Mouse (Mus musculus) MEL (cell line): ENCODE measurements around the gene Kcna3. TPM values are rescaled to one million over a fixed set of nuclear protein-coding genes. Genes with fewer than 3 reads are reported as not detected.

ENCODE experiments used
- DNase-seq: peaks from one replicate; pipeline ENCODE4 v3.0.0; 2011; ENCODE audit warnings: low read depth, low spot score
- H3K27ac ChIP-seq: 2 replicates; pipeline ENCODE4 v1.5.1; 2012; ENCODE audit warnings: low read depth, mild to moderate bottlenecking, control low read depth, low read length, moderate library complexity; ENCODE audit not compliant: control insufficient read depth
- H3K27me3 ChIP-seq, 2 experiments: fragments of 150-350 bp in 1 of 2; sonication (generic) in 1 of 2; 2 replicates each; pipeline ENCODE4 v1.6.1; 2012; ENCODE audit warnings: low read length in 2 of 2, mild to moderate bottlenecking in 2 of 2, improper control_type of control experiment in 1 of 2, moderate library complexity in 1 of 2; ENCODE audit not compliant: insufficient read depth in 2 of 2, control insufficient read depth in 1 of 2
- H3K36me3 ChIP-seq, 2 experiments: 2 replicates each; pipeline ENCODE4 v1.6.1; 2012 to 2014; ENCODE audit warnings: low read length in 2 of 2, improper control_type of control experiment in 1 of 2, inconsistent platforms in 1 of 2, mild to moderate bottlenecking in 1 of 2; ENCODE audit not compliant: insufficient read depth in 2 of 2, control insufficient read depth in 1 of 2
- H3K4me1 ChIP-seq, 2 experiments: fragments of 150-350 bp in 1 of 2; sonication (generic) in 1 of 2; 2 replicates each; pipeline ENCODE4 v1.6.1; 2012; ENCODE audit warnings: low read length in 2 of 2, improper control_type of control experiment in 1 of 2, mild to moderate bottlenecking in 1 of 2; ENCODE audit not compliant: insufficient read depth in 2 of 2, control insufficient read depth in 1 of 2
- H3K4me3 ChIP-seq, 2 experiments: fragments of 150-350 bp in 1 of 2; sonication (generic) in 1 of 2; 2 replicates each; pipeline ENCODE4 v1.5.1; 2012; ENCODE audit warnings: low read depth in 2 of 2, low read length in 2 of 2, mild to moderate bottlenecking in 2 of 2, moderate library complexity in 2 of 2, control low read depth in 1 of 2, improper control_type of control experiment in 1 of 2; ENCODE audit not compliant: control insufficient read depth in 1 of 2, insufficient read depth in 1 of 2
- H3K79me2 ChIP-seq: 2 replicates; pipeline ENCODE4 v1.6.1; 2012; ENCODE audit warnings: mild to moderate bottlenecking, low read length, moderate library complexity; ENCODE audit not compliant: control insufficient read depth, poor library complexity, insufficient read depth
- H3K9ac ChIP-seq: 2 replicates; pipeline ENCODE4 v1.6.1; 2012; ENCODE audit warnings: low read depth, mild to moderate bottlenecking, control low read depth, low read length, moderate library complexity; ENCODE audit not compliant: control insufficient read depth, poor library complexity, severe bottlenecking
- H3K9me3 ChIP-seq: fragments of 150-350 bp; sonication (generic); replicated peaks from 2 replicates; pipeline ENCODE4 v1.6.1; 2012; ENCODE audit warnings: mild to moderate bottlenecking, low read length, improper control_type of control experiment, moderate library complexity; ENCODE audit not compliant: insufficient read depth
- BHLHE40 ChIP-seq: IDR thresholded peaks from 2 replicates; pipeline ENCODE4 v1.6.1; 2012; ENCODE audit warnings: low read depth, mild to moderate bottlenecking, inconsistent platforms, low read length, improper control_type of control experiment, borderline replicate concordance
- CHD1 ChIP-seq: IDR thresholded peaks from 2 replicates; pipeline ENCODE4 v1.6.1; 2012; ENCODE audit warnings: low read depth, mild to moderate bottlenecking, inconsistent platforms, low read length, improper control_type of control experiment
- CHD2 ChIP-seq: IDR thresholded peaks from 2 replicates; pipeline ENCODE4 v1.6.1; 2011; ENCODE audit warnings: low read length, improper control_type of control experiment
- CTCF ChIP-seq, 3 experiments: IDR thresholded peaks in 2 of 3; conservative IDR thresholded peaks in 1 of 3; 2 replicates each; pipeline ENCODE4 v1.5.1; 2011 to 2012; ENCODE audit warnings: low read length in 3 of 3, low read depth in 2 of 3, mild to moderate bottlenecking in 2 of 3, improper control_type of control experiment in 1 of 3, inconsistent platforms in 1 of 3, mixed read lengths in 1 of 3, moderate library complexity in 1 of 3; ENCODE audit not compliant: control insufficient read depth in 1 of 3, insufficient read depth in 1 of 3, poor library complexity in 1 of 3, severe bottlenecking in 1 of 3
- ETS1 ChIP-seq: IDR thresholded peaks from 2 replicates; pipeline ENCODE4 v1.6.1; 2012; ENCODE audit warnings: low read depth, mild to moderate bottlenecking, inconsistent platforms, low read length, improper control_type of control experiment, moderate library complexity
- GABPA ChIP-seq: IDR thresholded peaks from 2 replicates; pipeline ENCODE4 v1.6.1; 2012; ENCODE audit warnings: low read depth, mild to moderate bottlenecking, inconsistent platforms, low read length, improper control_type of control experiment, moderate library complexity
- GATA1 ChIP-seq: IDR thresholded peaks from 2 replicates; pipeline ENCODE4 v1.6.1; 2011; ENCODE audit warnings: low read depth, low read length, improper control_type of control experiment
- HCFC1 ChIP-seq: IDR thresholded peaks from 2 replicates; pipeline ENCODE4 v1.6.1; 2012; ENCODE audit warnings: low read depth, mild to moderate bottlenecking, inconsistent platforms, low read length, improper control_type of control experiment, moderate library complexity
- JUND ChIP-seq: IDR thresholded peaks from 2 replicates; pipeline ENCODE4 v1.6.1; 2011; ENCODE audit warnings: low read depth, mild to moderate bottlenecking, improper control_type of control experiment, low read length
- MAX ChIP-seq: IDR thresholded peaks from 2 replicates; pipeline ENCODE4 v1.6.1; 2011; ENCODE audit warnings: low read length, improper control_type of control experiment
- MAZ ChIP-seq: IDR thresholded peaks from 2 replicates; pipeline ENCODE4 v1.6.1; 2012; ENCODE audit warnings: low read depth, mild to moderate bottlenecking, inconsistent platforms, low read length, improper control_type of control experiment
- MEF2A ChIP-seq: IDR thresholded peaks from 2 replicates; pipeline ENCODE4 v1.6.1; 2014; ENCODE audit warnings: low read depth, mild to moderate bottlenecking, inconsistent platforms, low read length, improper control_type of control experiment; ENCODE audit not compliant: poor library complexity, insufficient replicate concordance, severe bottlenecking; ENCODE audit errors: extremely low read depth
- MYB ChIP-seq: IDR thresholded peaks from 2 replicates; pipeline ENCODE4 v1.6.1; 2011; ENCODE audit warnings: mild to moderate bottlenecking, low read depth, low read length, improper control_type of control experiment
- MYC ChIP-seq: IDR thresholded peaks from 2 replicates; pipeline ENCODE4 v1.6.1; 2011; ENCODE audit warnings: low read depth, mild to moderate bottlenecking, low read length, improper control_type of control experiment, moderate library complexity
- NELFE ChIP-seq: IDR thresholded peaks from 2 replicates; pipeline ENCODE4 v1.6.1; 2011; ENCODE audit warnings: low read depth, low read length, improper control_type of control experiment
- POLR2AphosphoS2 ChIP-seq: IDR thresholded peaks from 2 replicates; pipeline ENCODE4 v1.6.1; 2011; ENCODE audit warnings: low read length, improper control_type of control experiment
- POLR2AphosphoS5 ChIP-seq: IDR thresholded peaks from 2 replicates; pipeline ENCODE4 v1.6.1; 2012; ENCODE audit warnings: low read depth, borderline replicate concordance, mild to moderate bottlenecking, inconsistent platforms, low read length, moderate library complexity, mixed read lengths
- SMC3 ChIP-seq: IDR thresholded peaks from 2 replicates; pipeline ENCODE4 v1.6.1; 2011; ENCODE audit warnings: low read depth, low read length, improper control_type of control experiment
- TAL1 ChIP-seq: IDR thresholded peaks from 2 replicates; pipeline ENCODE4 v1.6.1; 2012; ENCODE audit warnings: mild to moderate bottlenecking, inconsistent platforms, low read length, moderate library complexity, mixed read lengths
- TCF12 ChIP-seq: IDR thresholded peaks from 2 replicates; pipeline ENCODE4 v1.6.1; 2014; ENCODE audit warnings: low read depth, mild to moderate bottlenecking, inconsistent platforms, low read length, improper control_type of control experiment, moderate library complexity
- UBTF ChIP-seq: IDR thresholded peaks from 2 replicates; pipeline ENCODE4 v1.6.1; 2012; ENCODE audit warnings: low read depth, mild to moderate bottlenecking, inconsistent platforms, low read length, improper control_type of control experiment, moderate library complexity, borderline replicate concordance; ENCODE audit not compliant: insufficient read depth
- USF2 ChIP-seq, 2 experiments: IDR thresholded peaks; 2 replicates each; pipeline ENCODE4 v1.6.1; 2011 to 2012; ENCODE audit warnings: improper control_type of control experiment in 2 of 2, low read length in 2 of 2, borderline replicate concordance in 1 of 2, inconsistent platforms in 1 of 2, low read depth in 1 of 2, mild to moderate bottlenecking in 1 of 2; ENCODE audit not compliant: insufficient read depth in 1 of 2
- ZKSCAN1 ChIP-seq: IDR thresholded peaks from 2 replicates; pipeline ENCODE4 v1.6.1; 2012; ENCODE audit warnings: low read depth, mild to moderate bottlenecking, inconsistent platforms, low read length, improper control_type of control experiment, moderate library complexity
- ZMIZ1 ChIP-seq: IDR thresholded peaks from 2 replicates; pipeline ENCODE4 v1.6.1; 2012; ENCODE audit warnings: low read depth, mild to moderate bottlenecking, inconsistent platforms, low read length, improper control_type of control experiment, moderate library complexity
- polyA plus RNA-seq, 2 experiments: library from polyadenylated mRNA; stranded (reverse) in 1 of 2; unstranded in 1 of 2; fragments of >175 nt in 1 of 2; fragments of >200 nt in 1 of 2; gene quantifications; 2 replicates each; pipeline versions ENCODE4 v1.2.1 to v1.2.4; 2012; ENCODE audit warnings: low replicate concordance in 2 of 2, low read depth in 1 of 2; ENCODE audit not compliant: insufficient read length in 2 of 2, insufficient read depth in 1 of 2, missing spikeins in 1 of 2
- total RNA-seq: library from RNA; depleted of rRNA; stranded (reverse); fragments of 300-350 nt; gene quantifications from 2 replicates; pipeline ENCODE4 v1.2.3, GENCODE M21; 2012

The Kcna3 gene
- total and polyA plus RNA-seq, 3 experiments = not detected

DNA sequence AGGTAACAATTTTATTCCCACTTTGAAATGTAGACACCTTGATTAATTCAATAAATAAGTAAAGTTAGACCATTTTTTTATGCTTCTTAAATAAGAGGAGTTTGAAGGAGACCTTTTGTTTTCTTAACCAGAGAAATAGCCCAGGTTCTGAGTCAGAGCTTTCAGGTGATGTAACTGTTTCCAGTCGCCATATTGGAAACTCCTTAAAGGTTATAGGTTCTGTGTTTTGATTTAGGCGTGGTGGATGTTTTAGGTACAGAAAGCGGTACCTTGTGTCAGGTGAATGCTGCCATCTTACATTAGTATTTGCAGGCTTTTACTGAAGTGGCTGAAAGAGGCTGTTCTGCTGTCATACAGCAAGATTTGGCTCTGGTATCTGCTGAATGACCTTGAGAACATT is 4.4 kb downstream of the Kcna3 start:
- no peaks in the 10 kb centered on the region for H3K36me3 ChIP-seq
- no peak overlapping the region for H3K9ac ChIP-seq
- H3K4me1 ChIP-seq = no peaks in the 10 kb centered on the region
- TF ChIP-seq MAZ (no peak), SMC3 (no peak), CHD1 (no peak), POLR2AphosphoS2 (no peak), POLR2AphosphoS5 (no peak), CHD2 (no peak), MYC (no peak), ZMIZ1 (no peak), UBTF (no peak), CTCF (IDR thresholded peaks at IDR 0.05 in 2 of 3, conservative IDR thresholded peaks at IDR 0.05 in 1 of 3; ENCODE audit: control insufficient read depth in 1 of 3, insufficient read depth in 1 of 3, low read depth in 2 of 3, low read length in 3 of 3, poor library complexity in 1 of 3, severe bottlenecking in 1 of 3) (no peak), MAX (no peak), MEF2A (no peak), TAL1 (no peak)
- no peak overlapping the region for H3K4me3 ChIP-seq
- H3K27me3 ChIP-seq = no peaks in the 10 kb centered on the region
- no peaks in the 10 kb centered on the region for H3K9me3 ChIP-seq
- no peaks in the 10 kb centered on the region for H3K79me2 ChIP-seq
- no peak for DNase-seq
- no peak overlapping the region for H3K27ac ChIP-seq

DNA sequence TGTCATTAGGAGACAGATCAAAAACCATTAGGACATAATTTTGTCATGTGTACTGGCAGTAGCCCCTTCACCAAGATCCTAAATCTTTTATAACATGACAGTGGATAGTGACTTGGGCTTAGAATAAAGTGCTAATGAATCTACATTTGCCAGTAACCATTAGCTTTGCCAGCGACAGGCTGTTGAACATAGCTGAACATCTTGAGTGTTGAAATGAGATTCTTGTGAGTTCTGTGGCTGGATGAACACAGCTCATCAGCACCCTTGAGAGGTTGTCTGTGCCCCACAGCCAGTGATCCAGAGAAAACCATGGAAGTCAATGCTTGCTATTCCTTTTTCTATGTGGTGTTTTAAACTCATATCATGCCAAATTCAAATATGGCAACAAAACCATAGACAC is 5.7 kb downstream of the Kcna3 start:
- Histone ChIP-seq H3K27ac (no peak overlapping the region), H3K4me3 (no peak overlapping the region), H3K79me2 (no peaks in the 10 kb centered on the region), H3K9me3 (no peaks in the 10 kb centered on the region), H3K27me3 (no peaks in the 10 kb centered on the region), H3K36me3 (no peaks in the 10 kb centered on the region), H3K9ac (no peak overlapping the region), H3K4me1 (no peaks in the 10 kb centered on the region)
- no peak for DNase-seq
- TF ChIP-seq GABPA = no peak
- TF ChIP-seq CHD2 = no peak
- TF ChIP-seq HCFC1 = no peak
- TF ChIP-seq POLR2AphosphoS5 = no peak
- TF ChIP-seq TCF12 = no peak
- TF ChIP-seq GATA1 = no peak
- no peak for TF ChIP-seq CHD1
- no peak for TF ChIP-seq BHLHE40
- no peak for TF ChIP-seq ZKSCAN1
- no peak for TF ChIP-seq NELFE
- TF ChIP-seq ETS1 = no peak
- no peak for TF ChIP-seq MYB
- no peak for TF ChIP-seq USF2 (IDR thresholded peaks at IDR 0.05; ENCODE audit: borderline replicate concordance in 1 of 2, insufficient read depth in 1 of 2, low read depth in 1 of 2, low read length in 2 of 2)
- no peak for TF ChIP-seq MYC
- TF ChIP-seq ZMIZ1 = no peak
- no peak for TF ChIP-seq JUND
